Mouse (Mus musculus) kidney, adult 2 months (tissue): ENCODE data around the gene Cd80.

ENCODE experiments used
- CTCF ChIP-seq: fragments of 200-500 bp; conservative IDR thresholded peaks from 2 replicates; pipeline ENCODE4 v1.5.1; 2011; ENCODE audit warnings: low read depth, mild to moderate bottlenecking, control low read depth, low read length, moderate library complexity, mixed read lengths; ENCODE audit not compliant: insufficient read depth, insufficient read length
- POLR2A ChIP-seq: fragments of 200-500 bp; IDR thresholded peaks from one replicate; pipeline ENCODE4 v1.6.1; 2011; ENCODE audit warnings: low read depth, low read length, control low read depth

DNA sequence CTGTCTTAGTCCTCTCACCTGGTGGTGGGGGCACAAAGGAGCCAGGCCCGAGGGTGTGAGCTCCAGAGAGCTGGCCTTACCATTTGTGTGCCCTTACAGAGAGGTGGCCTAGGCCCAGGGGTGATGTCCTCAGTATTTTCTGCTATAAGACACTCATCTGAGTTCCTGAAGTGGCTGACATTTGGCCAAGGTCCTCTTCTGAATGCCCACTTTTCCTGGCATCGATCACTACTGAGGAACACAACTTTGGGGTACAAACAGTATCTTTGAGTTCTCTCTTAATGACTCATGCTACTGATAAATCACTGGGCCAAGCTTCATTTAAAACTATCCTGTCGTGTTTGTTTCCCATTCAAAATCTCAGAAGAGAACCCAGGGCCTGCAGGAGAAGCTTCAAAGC lies 37.2 kb downstream of the Cd80 start:
- TF ChIP-seq POLR2A (no peak), CTCF (no peak)
